Mouse (Mus musculus) layer of hippocampus, adult 8-10 months (tissue): ENCODE results near the gene Gm960. TPM values are rescaled to one million over a fixed set of nuclear protein-coding genes. Genes with fewer than 3 reads are reported as not detected.

ENCODE experiments used
- DNase-seq, 2 experiments: peaks; one replicate each; pipeline ENCODE4 v3.0.0; 2022; ENCODE audit warnings: low spot score in 2 of 2
- total RNA-seq, 4 experiments: library from RNA; stranded (reverse); gene quantifications; 2 replicates each; pipeline ENCODE4 v1.2.4; 2022

Gene Gm960
- total RNA-seq, 4 experiments from 2014 or later = 1.2 to 2.0 (median 1.8) TPM

DNA sequence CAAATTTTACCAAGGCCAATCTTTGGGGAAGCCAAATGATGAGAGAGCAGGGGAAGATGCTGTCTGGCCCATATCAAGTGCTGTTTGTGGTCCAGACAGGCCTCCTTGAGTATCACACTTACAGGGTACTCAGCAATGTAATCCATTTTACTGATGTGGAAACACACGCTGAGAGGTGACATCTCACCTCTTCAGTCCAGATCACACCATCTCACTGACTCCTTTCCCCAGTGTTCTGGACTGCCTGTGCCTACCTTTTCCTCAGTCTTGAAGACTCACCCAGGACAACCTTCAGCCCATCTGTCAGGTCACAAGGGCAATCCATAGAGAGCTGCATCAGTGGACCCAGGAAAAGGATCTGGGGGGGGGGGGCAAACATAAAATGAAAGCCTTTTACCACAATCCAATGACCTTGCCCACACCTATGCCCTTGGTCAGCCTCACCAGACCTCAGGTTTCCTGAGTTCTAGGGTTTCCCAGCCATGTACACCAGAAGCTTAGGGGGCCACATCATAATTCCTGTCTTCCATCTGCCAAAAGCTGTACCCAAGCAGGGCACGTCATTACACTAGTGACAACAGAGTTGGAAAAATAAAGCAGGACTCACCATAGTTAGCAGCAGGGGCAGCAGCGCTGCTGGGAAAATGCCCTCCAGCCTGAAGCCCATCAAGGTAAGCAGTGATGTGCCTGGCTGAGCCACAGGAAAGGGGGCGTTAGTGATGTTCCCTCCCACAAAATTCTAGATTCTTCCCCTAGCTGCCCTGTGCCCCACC, 73.9 kb downstream of the Gm960 start:
- no peak for DNase-seq

DNA sequence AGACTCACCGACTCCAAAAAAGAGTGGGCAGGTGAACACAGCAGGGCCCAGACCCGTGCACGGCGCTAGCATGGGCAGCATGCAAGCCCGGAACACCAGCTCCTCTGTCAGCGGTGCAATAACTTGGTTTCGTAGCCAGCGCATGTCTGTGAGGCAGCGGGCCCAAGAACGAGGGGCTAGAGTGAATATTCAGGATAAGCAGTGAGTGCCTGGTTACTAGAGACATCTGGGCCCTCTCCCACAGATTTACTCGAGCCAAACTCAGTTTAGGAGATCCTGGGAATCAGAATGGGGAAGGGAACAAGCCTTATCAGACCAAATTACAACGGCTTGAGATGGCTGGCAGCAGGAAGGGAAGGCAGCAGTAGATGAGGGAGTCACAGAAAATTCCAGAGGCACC, 74.5 kb downstream of the Gm960 start:
- DNase-seq = no peak

GRCm38 (mm10) chr19:4623419-4623818, 75.0 kb downstream of the Gm960 start:
- no peak for DNase-seq

DNA sequence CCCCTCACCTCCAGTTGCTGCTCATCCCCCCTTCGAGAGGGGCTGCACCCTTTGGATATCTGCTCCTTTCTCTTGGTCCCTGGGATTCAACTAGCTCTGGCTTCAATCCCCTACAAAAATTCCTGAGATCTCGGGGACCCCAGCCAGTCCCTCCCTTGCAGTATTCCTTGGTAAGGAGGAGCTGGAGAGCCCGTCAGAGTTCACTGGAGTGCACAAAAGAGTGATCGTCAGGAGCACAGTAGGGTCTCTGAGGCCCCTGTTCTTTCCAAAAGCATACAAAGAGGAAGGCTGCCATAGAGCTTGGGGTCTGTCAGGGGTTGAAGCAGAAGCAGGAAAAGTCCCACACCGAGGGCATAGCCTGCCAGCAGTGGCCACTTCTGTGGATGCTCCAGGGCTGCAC, 75.7 kb downstream of the Gm960 start:
- DNase-seq = no peak

DNA sequence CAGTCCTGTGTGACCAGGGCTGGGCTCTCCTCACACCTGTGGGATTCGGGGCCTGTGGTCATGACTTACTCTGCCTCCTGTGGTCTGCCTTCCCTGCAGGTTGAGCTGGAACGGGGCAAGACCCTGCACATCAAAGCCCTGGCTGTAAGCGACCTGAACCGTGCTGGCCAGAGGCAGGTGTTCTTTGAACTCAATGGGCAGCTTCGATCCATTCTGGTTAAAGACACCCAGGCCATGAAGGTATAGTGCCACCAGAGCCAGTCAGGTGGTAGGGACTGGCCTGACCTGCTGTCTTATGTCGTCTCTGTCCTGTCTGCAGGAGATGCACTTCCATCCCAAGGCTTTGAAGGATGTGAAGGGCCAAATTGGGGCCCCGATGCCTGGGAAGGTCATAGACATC, 77.7 kb downstream of the Gm960 start:
- no peak for DNase-seq

GRCm38 (mm10) chr19:4619461-4619860, 79.0 kb downstream of the Gm960 start:
- no peak for DNase-seq

- DNase-seq = no peak
These were observed 80.3 kb downstream of the Gm960 start for GRCm38 (mm10) chr19:4618183-4618582.

- no peak for DNase-seq
These were observed 81.9 kb downstream of the Gm960 start for GRCm38 (mm10) chr19:4616546-4616945.

DNA sequence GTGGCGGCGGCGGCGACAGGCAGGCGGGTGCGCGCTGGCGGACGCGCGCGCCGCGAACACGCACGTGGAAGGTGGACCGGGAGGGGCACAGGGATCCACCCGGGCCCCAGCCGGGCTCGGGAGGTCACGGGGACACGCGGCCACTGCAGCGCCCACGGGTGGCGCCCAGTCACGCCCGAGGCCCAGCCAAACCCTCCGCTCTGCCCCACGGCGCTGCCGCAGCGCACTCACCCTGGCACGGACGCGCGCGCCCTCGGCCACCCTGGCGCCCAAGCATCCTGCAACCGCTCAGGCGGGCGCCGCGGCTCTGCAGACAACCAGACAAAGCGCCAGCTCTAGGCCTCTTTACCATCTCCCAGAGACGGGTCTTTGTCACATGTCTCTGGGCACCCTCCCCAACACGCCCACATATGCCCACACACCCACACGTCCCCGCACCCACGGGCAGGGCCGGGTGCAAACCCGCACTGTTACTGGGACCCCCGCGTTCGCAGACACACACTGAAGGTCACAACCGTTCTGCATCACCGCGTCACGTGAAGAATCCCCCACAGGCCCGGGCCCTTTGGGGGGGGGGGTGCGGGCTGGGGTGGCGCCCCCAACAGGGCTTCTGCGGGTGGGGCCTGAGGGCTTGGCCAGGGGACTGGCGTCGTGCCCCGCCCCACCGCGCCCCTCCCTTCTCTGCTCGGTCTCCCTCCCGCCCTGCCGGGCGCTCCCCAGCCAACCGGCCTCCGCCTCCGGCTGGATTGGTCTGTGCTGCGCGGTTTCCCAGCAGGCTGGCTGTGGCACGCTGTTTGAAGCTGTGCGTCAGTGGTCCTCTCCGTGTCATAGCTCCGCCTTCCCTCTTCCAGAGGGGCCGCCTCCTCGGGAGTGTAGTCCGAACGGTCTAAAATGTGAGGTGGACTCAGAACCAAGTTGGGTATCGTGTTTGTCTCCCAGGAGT, 83.0 kb downstream of the Gm960 start, which contains the start of gene Lrfn4:
Gene Lrfn4, minus strand, starts transcription at position 517 of the 943 bp plus-strand sequence.
- peak; percentile 86 to 88 for DNase-seq

DNA sequence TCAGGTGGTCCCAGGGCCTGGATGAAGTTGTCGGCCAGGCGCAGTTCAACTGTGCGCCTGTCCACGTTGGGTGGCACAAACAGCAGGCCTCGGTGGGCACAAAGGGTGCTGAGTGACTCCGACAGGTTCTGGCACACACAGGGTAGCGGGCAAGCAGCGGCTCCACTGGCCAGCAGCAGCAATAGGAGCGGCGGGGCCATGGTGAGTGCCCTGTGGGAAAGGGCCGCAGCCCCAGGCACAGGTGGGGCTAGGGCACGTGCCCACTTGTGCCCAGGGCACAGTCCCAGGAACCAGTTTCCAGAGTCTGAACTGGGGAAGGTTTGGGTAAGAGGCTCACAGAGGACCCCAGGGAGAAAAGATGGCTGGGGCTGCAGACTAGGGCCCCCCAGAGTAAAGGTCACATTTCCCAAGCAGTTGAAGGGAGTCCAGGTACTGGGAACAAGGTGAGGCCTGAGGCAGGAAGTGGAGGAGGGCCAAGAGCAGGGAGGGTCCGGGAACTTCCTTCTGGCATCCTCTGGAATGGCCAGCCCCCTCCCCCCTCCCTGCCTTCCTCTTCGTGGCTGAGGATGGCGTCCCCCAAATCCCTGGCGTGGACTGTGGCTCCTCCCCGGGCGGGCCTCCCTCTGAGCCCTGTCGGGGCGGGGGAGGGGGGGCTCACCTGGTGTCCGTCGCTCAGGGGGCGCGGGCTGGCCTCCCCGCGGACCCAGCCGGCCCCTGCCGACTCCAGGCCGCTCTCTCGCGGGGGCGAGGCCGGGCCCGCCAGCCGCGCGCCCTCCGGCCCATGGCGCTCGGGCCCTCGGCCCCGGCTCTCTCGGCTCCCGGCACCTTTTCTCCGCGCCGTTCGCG, 83.9 kb downstream of the Gm960 start:
- no peak for DNase-seq

GRCm38 (mm10) chr19:4613464-4614304, 84.8 kb downstream of the Gm960 start:
- no peak for DNase-seq

- DNase-seq = no peak
These were observed 86.1 kb downstream of the Gm960 start for GRCm38 (mm10) chr19:4612181-4612961.

GRCm38 (mm10) chr19:4610109-4610508, 88.4 kb downstream of the Gm960 start:
- DNase-seq = no peak

DNA sequence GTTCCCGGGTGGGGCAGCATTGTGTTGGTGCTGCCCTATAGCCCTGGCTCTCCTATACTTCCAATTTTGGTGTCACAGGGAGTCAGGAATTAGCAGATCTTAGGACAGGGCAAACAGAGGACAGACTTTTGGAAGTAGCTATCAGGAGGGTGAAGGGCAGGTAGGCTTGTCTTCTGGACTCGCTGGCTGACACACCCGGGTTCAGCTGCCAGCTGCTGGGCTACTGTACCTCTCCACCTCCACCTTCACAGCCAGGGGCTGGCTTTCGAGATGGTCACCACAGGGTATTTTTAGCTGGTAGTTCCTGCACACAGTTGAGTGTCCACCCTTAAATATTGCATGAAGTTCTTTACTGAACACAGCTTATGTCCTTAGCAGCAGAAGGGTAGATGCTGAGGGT, 90.0 kb downstream of the Gm960 start:
- no peak for DNase-seq

DNA sequence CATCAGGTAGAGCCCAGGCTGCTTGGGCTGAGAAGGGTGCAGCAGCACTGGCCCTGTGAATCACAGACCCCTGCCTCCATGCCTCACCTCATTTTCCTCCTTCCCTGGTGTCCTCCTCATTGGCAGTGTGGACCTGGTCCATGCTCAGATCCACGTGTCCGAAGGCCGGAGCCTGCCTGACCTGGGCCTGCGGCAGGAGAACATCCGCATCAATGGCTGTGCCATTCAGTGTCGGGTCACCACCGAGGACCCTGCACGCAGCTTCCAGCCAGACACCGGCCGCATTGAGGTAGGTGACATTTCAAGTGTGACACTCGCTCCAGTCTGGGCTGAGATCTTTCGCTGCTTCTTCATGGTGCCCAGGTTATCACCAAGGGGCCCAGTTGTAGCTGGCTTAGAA, 91.1 kb downstream of the Gm960 start:
- no peak for DNase-seq

DNA sequence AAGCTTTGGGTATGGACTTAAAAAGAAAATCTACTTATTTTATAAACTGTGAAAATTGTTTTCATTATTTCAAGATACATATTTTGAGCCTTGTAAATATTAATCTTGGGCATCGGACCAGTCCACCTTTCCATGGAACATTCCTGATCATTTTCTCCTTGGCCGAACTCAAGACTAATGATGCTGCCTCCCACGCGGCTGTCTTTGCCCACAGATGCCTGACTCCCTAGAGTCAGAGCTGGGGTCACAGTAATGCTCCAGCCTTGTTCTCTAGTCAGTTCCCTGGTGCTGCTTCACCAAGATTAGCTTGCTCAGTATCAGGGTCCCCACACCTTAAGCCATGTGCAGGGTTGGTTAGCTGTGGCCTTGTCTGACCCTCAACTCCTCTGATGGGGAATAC, 92.8 kb downstream of the Gm960 start:
- DNase-seq = no peak

DNA sequence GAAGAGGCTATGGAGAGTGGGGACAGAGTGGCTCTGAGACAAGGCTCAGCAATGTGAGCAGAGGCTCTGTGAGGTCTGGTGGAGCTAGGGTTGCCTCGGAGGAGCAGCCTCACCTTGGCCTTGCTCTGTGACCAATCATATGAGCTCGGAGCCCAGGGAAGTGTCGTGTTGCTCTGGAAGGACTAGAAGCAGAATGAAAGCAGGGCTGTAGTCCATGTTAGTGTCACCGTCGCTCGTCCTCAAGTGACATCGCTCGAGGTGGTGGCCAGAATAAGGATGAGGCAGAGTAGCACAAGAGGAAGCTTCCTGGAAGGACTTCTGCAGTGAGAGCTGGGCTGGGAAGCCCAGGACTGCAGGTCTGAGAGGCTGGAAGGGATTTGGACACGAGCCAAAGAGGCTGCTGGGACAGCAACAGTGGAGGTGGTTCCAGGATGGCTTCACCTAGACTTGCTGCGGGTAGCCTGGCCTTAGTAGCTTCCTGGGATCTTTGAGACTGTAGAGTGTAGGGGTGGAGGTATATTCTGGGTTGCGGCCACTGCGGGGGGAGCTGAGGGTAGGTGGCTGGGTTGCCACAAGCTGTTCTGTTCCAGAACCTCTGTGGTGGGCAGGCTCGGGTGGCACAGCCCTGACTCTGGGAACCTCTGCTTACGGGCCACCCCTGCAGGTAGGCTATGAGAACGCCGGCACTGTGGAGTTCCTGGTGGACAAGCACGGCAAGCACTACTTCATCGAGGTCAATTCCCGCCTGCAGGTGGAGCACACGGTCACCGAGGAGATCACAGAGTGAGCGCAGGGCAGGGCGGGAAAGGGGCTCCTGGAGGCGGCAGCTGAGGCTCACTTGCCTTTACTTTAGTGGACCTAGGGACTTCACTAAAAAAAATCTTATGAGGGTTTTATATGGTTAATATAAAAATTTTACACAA, 94.4 kb downstream of the Gm960 start:
- DNase-seq = no peak

- no peak for DNase-seq
These were observed 96.0 kb downstream of the Gm960 start for GRCm38 (mm10) chr19:4602459-4602858.

GRCm38 (mm10) chr19:4596071-4596470, 102.4 kb downstream of the Gm960 start:
- DNase-seq = no peak
